Mouse (Mus musculus) forebrain, embryonic 11.5 days (tissue): ENCODE measurements around the gene Tapbp. TPM values are rescaled to one million over a fixed set of nuclear protein-coding genes. Genes with fewer than 3 reads are reported as not detected.
A peak's percentile ranks its signal among the peaks of the same experiment; 100 is the strongest.
"Not testable (repeated sequence)": the region's sequence is repeated elsewhere in the genome, so short reads cannot be mapped to it uniquely, and the experiment has no call there.

ENCODE experiments used
- ATAC-seq: fragments of 200-750 bp; cut with Nextera tagmentation; replicated peaks from 2 replicates; pipeline ENCODE4 v1.8.0; 2017; ENCODE audit warnings: moderate TSS enrichment; ENCODE audit not compliant: low FRiP score
- DNase-seq: peaks from one replicate; pipeline ENCODE4 v3.0.0-alpha.2; 2017; ENCODE audit warnings: low spot score
- H3K27ac ChIP-seq: fragments of 300-500 bp; sonication (generic); 2 replicates; pipeline ENCODE4 v1.5.1; 2014; ENCODE audit warnings: low read depth, low read length
- H3K27me3 ChIP-seq: fragments of 300-500 bp; sonication (generic); 2 replicates; pipeline ENCODE4 v1.6.1; 2014; ENCODE audit warnings: mild to moderate bottlenecking, low read length, mixed read lengths; ENCODE audit not compliant: control insufficient read depth, insufficient read depth
- H3K36me3 ChIP-seq: fragments of 300-500 bp; sonication (generic); 2 replicates; pipeline ENCODE4 v1.6.1; 2014; ENCODE audit warnings: mild to moderate bottlenecking, low read length, moderate library complexity, mixed read lengths; ENCODE audit not compliant: control insufficient read depth, insufficient read depth
- H3K4me1 ChIP-seq: fragments of 300-500 bp; sonication (generic); replicated peaks from 2 replicates; pipeline ENCODE4 v1.6.1; 2014; ENCODE audit warnings: low read length, mixed read lengths; ENCODE audit not compliant: control insufficient read depth, insufficient read depth
- H3K4me2 ChIP-seq: fragments of 300-500 bp; sonication (generic); 2 replicates; pipeline ENCODE4 v1.6.1; 2014; ENCODE audit warnings: low read depth, mild to moderate bottlenecking, low read length, moderate library complexity, mixed read lengths; ENCODE audit not compliant: severe bottlenecking
- H3K4me3 ChIP-seq: fragments of 300-500 bp; sonication (generic); 2 replicates; pipeline ENCODE4 v1.5.1; 2014; ENCODE audit warnings: low read depth, low read length
- H3K9ac ChIP-seq: fragments of 300-500 bp; sonication (generic); 2 replicates; pipeline ENCODE4 v1.6.1; 2014; ENCODE audit warnings: low read length
- H3K9me3 ChIP-seq: fragments of 300-500 bp; sonication (generic); 2 replicates; pipeline ENCODE4 v1.6.1; 2016; ENCODE audit warnings: low read length, mixed read lengths; ENCODE audit not compliant: control insufficient read depth
- WGBS: fragments of 180-500 bp; shearing (Covaris S2); extraction: QIAGEN DNeasy Blood & Tissue Kit; methylation state at CpG from one replicate; pipeline ENCODE4 v1.1.7; 2014; 5-methylcytosine and 5-hydroxymethylcytosine counted together
- polyA plus RNA-seq: library from polyadenylated mRNA; unstranded; fragments of >200 nt; fragmentation: Nextera tagmentation; extraction: Ambion mirVana; gene quantifications from 2 replicates; pipeline ENCODE4 v1.2.1, GENCODE M21; 2014

The Tapbp gene
- polyA plus RNA-seq, 1 experiment from 2014 or later, result 15.5 TPM

- H3K9ac ChIP-seq, result no peak overlapping the region
- no peak overlapping the region for H3K4me2 ChIP-seq
- H3K4me1 ChIP-seq, result no peaks in the 10 kb centered on the region
- no peaks in the 10 kb centered on the region for H3K36me3 ChIP-seq
- no peaks in the 10 kb centered on the region for H3K27me3 ChIP-seq
- 75% methylated on average over 7 of the region's 7 CpGs for WGBS
- DNase-seq (no peak), ATAC-seq (no peak)
- H3K27ac ChIP-seq, result no peak overlapping the region
- no peak overlapping the region for H3K4me3 ChIP-seq
- no peaks in the 10 kb centered on the region for H3K9me3 ChIP-seq
Measured at GRCm38 (mm10) chr17:33900281-33900988, 15.3 kb upstream of the Tapbp start.

GRCm38 (mm10) chr17:33900989-33901314 lies 14.7 kb upstream of the Tapbp start:
- Histone ChIP-seq H3K4me2 (no peak overlapping the region), H3K4me1 (no peaks in the 10 kb centered on the region), H3K36me3 (no peaks in the 10 kb centered on the region), H3K27me3 (no peaks in the 10 kb centered on the region), H3K4me3 (no peak overlapping the region), H3K9me3 (no peaks in the 10 kb centered on the region), H3K9ac (no peak overlapping the region), H3K27ac (no peak overlapping the region)
- 82% methylated on average over 4 of the region's 4 CpGs for WGBS
- no peak for ATAC-seq
- DNase-seq, result no peak

GRCm38 (mm10) chr17:33901653-33902052 lies 14.0 kb upstream of the Tapbp start:
- Histone ChIP-seq H3K4me1 (no peaks in the 10 kb centered on the region), H3K9ac (no peak overlapping the region), H3K4me3 (no peak overlapping the region), H3K27ac (no peak overlapping the region), H3K4me2 (no peak overlapping the region), H3K9me3 (no peaks in the 10 kb centered on the region), H3K36me3 (no peaks in the 10 kb centered on the region), H3K27me3 (no peaks in the 10 kb centered on the region)
- 76% methylated on average over 4 of the region's 4 CpGs for WGBS
- DNase-seq (no peak), ATAC-seq (no peak)

DNA sequence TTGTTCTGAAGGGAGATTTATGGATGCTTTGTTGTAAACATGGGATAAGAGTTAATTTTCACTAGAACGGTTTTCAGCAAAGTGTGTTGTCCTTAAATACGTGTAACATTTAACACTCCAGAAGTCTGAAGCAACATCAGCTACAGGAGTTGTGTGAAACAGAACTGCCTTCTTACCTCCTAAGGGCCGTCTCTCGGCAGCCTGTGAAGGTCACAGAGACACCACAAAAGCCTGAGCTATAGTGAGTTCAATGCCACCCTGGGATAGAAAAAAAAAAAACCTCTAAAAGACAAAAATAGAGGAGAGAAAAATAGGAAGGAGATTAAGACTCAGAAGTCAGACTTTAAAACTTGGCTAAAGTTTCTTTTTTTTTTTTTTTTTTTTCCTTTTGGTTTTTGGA lies 13.6 kb upstream of the Tapbp start:
- Histone ChIP-seq H3K27me3 (no peaks in the 10 kb centered on the region), H3K27ac (no peak overlapping the region), H3K9ac (no peak overlapping the region), H3K36me3 (no peaks in the 10 kb centered on the region), H3K4me2 (no peak overlapping the region), H3K4me3 (no peak overlapping the region), H3K4me1 (no peaks in the 10 kb centered on the region), H3K9me3 (no peaks in the 10 kb centered on the region)
- ATAC-seq (no peak), DNase-seq (no peak)
- 87% methylated on average over 4 of the region's 4 CpGs for WGBS

DNA sequence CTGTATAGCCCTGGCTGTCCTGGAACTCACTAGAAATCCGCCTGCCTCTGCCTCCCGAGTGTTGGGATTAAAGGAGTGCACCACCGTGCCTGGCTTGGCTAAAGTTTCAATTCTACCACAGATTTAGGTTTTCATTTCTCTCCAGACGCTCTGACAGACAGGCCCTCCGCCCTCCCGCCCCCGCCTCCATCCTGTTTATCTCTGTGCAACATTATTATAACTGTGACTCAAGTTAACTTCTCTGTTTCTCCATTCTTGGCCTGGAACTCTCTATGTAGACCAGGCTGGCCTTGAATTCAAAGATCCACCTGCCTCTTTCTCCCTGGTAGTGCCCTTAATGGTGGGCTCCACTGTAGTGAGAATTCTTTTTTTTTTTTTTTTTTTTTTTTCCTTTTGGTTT lies 13.2 kb upstream of the Tapbp start:
- DNase-seq (no peak), ATAC-seq (no peak)
- Histone ChIP-seq H3K9ac (no peak overlapping the region), H3K4me1 (no peaks in the 10 kb centered on the region), H3K4me3 (no peak overlapping the region), H3K27me3 (no peaks in the 10 kb centered on the region), H3K9me3 (no peaks in the 10 kb centered on the region), H3K36me3 (no peaks in the 10 kb centered on the region), H3K4me2 (no peak overlapping the region), H3K27ac (no peak overlapping the region)
- WGBS, result 90% methylated on average over 7 of the region's 7 CpGs

DNA sequence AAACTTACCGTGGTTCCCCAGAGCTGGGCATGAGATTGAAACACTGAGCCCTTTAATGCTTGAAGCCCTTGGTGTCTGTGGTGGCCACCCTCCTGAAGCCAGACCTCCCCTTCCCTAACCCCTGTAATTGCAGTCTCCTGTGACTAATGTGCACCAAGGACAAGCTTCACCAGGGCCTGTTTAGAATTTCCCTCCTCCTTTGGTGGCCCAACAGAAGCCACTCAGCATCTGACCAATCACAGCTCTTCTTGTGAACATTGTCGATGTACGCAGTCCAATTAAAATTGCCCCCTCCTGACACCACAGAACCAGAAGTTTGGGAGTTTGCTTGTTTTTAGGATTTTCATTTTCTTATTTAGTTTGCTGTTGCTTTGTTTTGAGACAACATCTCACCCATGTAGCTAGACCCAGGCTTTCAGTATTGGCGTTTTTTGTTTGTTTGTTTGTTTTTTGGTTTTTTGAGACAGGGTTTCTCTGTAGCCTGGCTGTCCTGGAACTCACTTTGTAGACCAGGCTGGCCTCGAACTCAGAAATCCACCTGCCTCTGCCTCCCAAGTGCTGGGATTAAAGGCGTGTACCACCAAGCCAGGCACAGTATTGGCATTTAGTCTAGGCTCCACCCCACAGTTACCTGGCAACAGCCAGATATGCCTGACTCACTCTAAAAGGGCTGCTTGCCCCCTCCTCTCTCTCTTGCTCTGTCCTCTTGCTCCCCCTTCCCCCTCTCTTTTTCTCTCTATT lies 11.6 kb upstream of the Tapbp start:
- H3K4me1 ChIP-seq, H3K9me3 ChIP-seq, H3K36me3 ChIP-seq, ATAC-seq, H3K4me2 ChIP-seq, H3K27ac ChIP-seq, H3K9ac ChIP-seq, H3K27me3 ChIP-seq, DNase-seq, H3K4me3 ChIP-seq: not testable (repeated sequence)
- 79% methylated on average over 6 of the region's 6 CpGs for WGBS

- not testable (repeated sequence) for DNase-seq, H3K27ac ChIP-seq, H3K9ac ChIP-seq, H3K36me3 ChIP-seq, H3K4me2 ChIP-seq, H3K4me1 ChIP-seq, H3K27me3 ChIP-seq, H3K4me3 ChIP-seq, H3K9me3 ChIP-seq, ATAC-seq
- 38% methylated on average over 3 of the region's 4 CpGs for WGBS
Measured at GRCm38 (mm10) chr17:33904835-33905234, 10.9 kb upstream of the Tapbp start, which contains the start of gene Platr17. Gene Platr17 (plus strand): TSS chr17:33905135.

- ATAC-seq (no peak; the same call in 1 of the 2 replicates), DNase-seq (peak; percentile 75)
- no peaks in the 10 kb centered on the region for H3K9me3 ChIP-seq
- WGBS, result under 1% methylated on average over 38 of the region's 44 CpGs
- peaks cover 8% of the 10 kb centered on the region for H3K4me1 ChIP-seq
- peak overlapping the region; percentile 86 for H3K4me3 ChIP-seq
- H3K27me3 ChIP-seq, result no peaks in the 10 kb centered on the region
- H3K4me2 ChIP-seq, result peak overlapping the region; percentile 98
- H3K36me3 ChIP-seq, result peaks cover 9% of the 10 kb centered on the region
- H3K9ac ChIP-seq, result peak overlapping the region; percentile 73
- H3K27ac ChIP-seq, result peak overlapping the region; percentile 79
Measured at GRCm38 (mm10) chr17:33908331-33909076, 7.2 kb upstream of the Tapbp start.
